Comparison of ENCODE assay signal across 7 mouse cellular contexts in the genomic region with DNA sequence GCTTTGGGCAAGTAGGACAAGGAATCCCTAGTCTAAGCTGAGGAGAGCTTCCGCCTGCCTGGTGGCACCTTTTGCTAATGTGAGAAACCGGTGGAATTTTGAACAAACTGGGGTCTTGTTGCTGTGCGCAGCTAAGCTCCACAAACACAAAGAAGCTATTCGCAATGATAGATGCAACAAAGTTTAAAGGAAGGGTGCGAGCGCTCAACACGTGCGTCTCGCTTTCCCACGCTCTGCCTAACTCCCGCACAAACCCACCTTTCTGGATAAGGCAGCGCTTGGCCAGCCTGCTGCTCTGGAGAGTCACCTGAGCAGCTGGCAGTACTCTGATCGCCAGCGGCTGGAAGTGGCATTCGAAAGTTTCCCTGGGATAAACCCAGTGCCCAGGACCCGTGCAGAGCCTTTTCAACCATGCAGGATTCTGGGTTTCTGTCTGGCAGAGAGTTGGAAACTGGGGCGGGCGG. TPM values are rescaled to one million over a fixed set of nuclear protein-coding genes. Genes with fewer than 3 reads are reported as not detected.
A peak's percentile ranks its signal among the peaks of the same experiment; 100 is the strongest.
DNase-seq lines count a peak whose midpoint lies in the region; ATAC-seq and TF ChIP-seq lines count a peak whose summit lies in the region.

No protein-coding gene starts in this region.

- no peaks in the 10 kb centered on the region for H3K36me3 ChIP-seq in hindbrain, embryonic 13.5 days
- H3K36me3 ChIP-seq in myocyte (ENCODE audit: control insufficient read depth, insufficient read depth) = no peaks in the 10 kb centered on the region

- peak overlapping the region; percentile 27 for H3ac ChIP-seq in myocyte (ENCODE audit: control insufficient read depth, insufficient read length)

- DNase-seq in right cerebral cortex, postnatal 36 days (ENCODE audit: low spot score in 2 of 2) = peak; percentile 2 to 8
- no peak for DNase-seq in right cerebral cortex, adult 18-20 months
- DNase-seq in embryo, embryonic 11 days = peak; percentile 36
- DNase-seq in liver = peak; percentile 5
- no peak for DNase-seq in cerebellum, postnatal 14 days

- 20% methylated on average over 18 of the region's 18 CpGs for WGBS in hindbrain, embryonic 13.5 days

- peaks cover 48% of the 10 kb centered on the region for H3K27me3 ChIP-seq in hindbrain, embryonic 13.5 days
- H3K27me3 ChIP-seq in myocyte (ENCODE audit: control insufficient read depth, insufficient read depth, insufficient read length) = no peaks in the 10 kb centered on the region

- ATAC-seq in hindbrain, embryonic 13.5 days (ENCODE audit: low FRiP score) = peak; percentile 11

- no peak overlapping the region for H3K27ac ChIP-seq in hindbrain, embryonic 13.5 days

- peak overlapping the region; percentile 68 for H3K9ac ChIP-seq in hindbrain, embryonic 13.5 days

- H3K79me2 ChIP-seq in myocyte (ENCODE audit: control insufficient read depth, insufficient read depth) = no peaks in the 10 kb centered on the region

- peak overlapping the region; percentile 53 for H3K4me3 ChIP-seq in hindbrain, embryonic 13.5 days
- peak overlapping the region; percentile 35 for H3K4me3 ChIP-seq in myocyte

- no peak for TF ChIP-seq POLR2A in myocyte (IDR thresholded peaks at IDR 0.05; ENCODE audit: insufficient read length, low read depth)

- peak overlapping the region; percentile 76 for H3K4me2 ChIP-seq in hindbrain, embryonic 13.5 days
- H3K4me2 ChIP-seq in myocyte (ENCODE audit: low read depth) = peak overlapping the region; percentile 76

- H3K4me1 ChIP-seq in hindbrain, embryonic 13.5 days (replicated peaks) = 0 out of 2 replicates have a peak, but pooled peaks cover 4% of the 10 kb centered on the region

- H3K9me3 ChIP-seq in hindbrain, embryonic 13.5 days = no peaks in the 10 kb centered on the region

TF ChIP-seq in myocyte, 11 proteins besides CTCF, POLR2A, EP300 and RAD21:
- no peak for TF ChIP-seq MYOD1 (IDR thresholded peaks at IDR 0.05; ENCODE audit: control insufficient read depth in 1 of 3, insufficient read length in 2 of 3, low read depth in 2 of 3)
- no peak for TF ChIP-seq TCF3 (IDR thresholded peaks at IDR 0.05; ENCODE audit: insufficient read length, low read depth)
- TF ChIP-seq MAX (IDR thresholded peaks at IDR 0.05; ENCODE audit: low read depth) = no peak
- no peak for TF ChIP-seq TCF12 (IDR thresholded peaks at IDR 0.05; ENCODE audit: insufficient read depth, poor library complexity, severe bottlenecking)
- no peak for TF ChIP-seq SRF (IDR thresholded peaks at IDR 0.05; ENCODE audit: control insufficient read depth, insufficient read length, low read depth)

RNA-seq across cellular contexts. Expression of gene Prps2, which starts 0.9 kb away (rescaled TPM):
- 10.9 and 15.6 TPM in 2 replicates for polyA plus RNA-seq in hindbrain, embryonic 13.5 days (2015; fragmentation: Nextera tagmentation; extraction: Ambion mirVana)
- polyA plus RNA-seq in myocyte (2012; fragmentation: generic; extraction: Trizol) = 2.7 TPM

RNA-seq across cellular contexts. Expression of gene Tlr7, which starts 51.3 kb away (rescaled TPM):
- polyA plus RNA-seq in hindbrain, embryonic 13.5 days (2015; fragmentation: Nextera tagmentation; extraction: Ambion mirVana) = 0.19 and 0.35 TPM in 2 replicates
- polyA plus RNA-seq in myocyte (2012; fragmentation: generic; extraction: Trizol) = not detected

Comparison
In these comparisons a context has a peak if more than half of its experiments do, and no peak if none do; other contexts are left out.
1. DNase-seq: peak in right cerebral cortex, postnatal 36 days (2 of 2), embryo, embryonic 11 days (single experiment) and liver (single experiment); none in right cerebral cortex, adult 18-20 months (single experiment) and cerebellum, postnatal 14 days (0 of 2).